Mouse (Mus musculus): ENCODE measurements around the gene Shmt2. TPM values are rescaled to one million over a fixed set of nuclear protein-coding genes. Genes with fewer than 3 reads are reported as not detected.

Gene Shmt2
- polyA plus RNA-seq (2016; fragmentation: Nextera tagmentation; extraction: Ambion mirVana) = 107 and 121 TPM in 2 replicates

GRCm38 (mm10) chr10:127522088-127522581 is at the start of gene Shmt2:
Gene Shmt2, minus strand, starts transcription at chr10:127522444.
- peaks cover 83% of the 10 kb centered on the region for H3K27me3 ChIP-seq (ENCODE audit: low read depth, poor library complexity, severe bottlenecking)
- H3K9me3 ChIP-seq (replicated peaks) = peaks cover 15% of the 10 kb centered on the region; the same call in 1 of the 2 replicates
- H3K4me1 ChIP-seq = peaks cover 70% of the 10 kb centered on the region
- H3K36me3 ChIP-seq = peaks cover 38% of the 10 kb centered on the region
- peak within 1 kb of the TSS; percentile 69 for H3K4me3 ChIP-seq
- DNase-seq (ENCODE audit: low spot score) = peak; percentile 89
- under 1% methylated on average over 21 of the region's 21 CpGs for WGBS
- peak within 1 kb of the TSS; percentile 83 for H3K27ac ChIP-seq (replicated peaks)

- no peak overlapping the region for H3K4me3 ChIP-seq
- DNase-seq (ENCODE audit: low spot score) = no peak
- no peaks in the 10 kb centered on the region for H3K9me3 ChIP-seq (replicated peaks)
- peaks cover 94% of the 10 kb centered on the region for H3K36me3 ChIP-seq
- 93% methylated on average over 17 of the region's 17 CpGs for WGBS
- H3K4me1 ChIP-seq = no peaks in the 10 kb centered on the region
- H3K27me3 ChIP-seq (ENCODE audit: low read depth, poor library complexity, severe bottlenecking) = no peaks in the 10 kb centered on the region
- H3K27ac ChIP-seq (replicated peaks) = no peak overlapping the region
These were observed 48.8 kb upstream of the Shmt2 start for GRCm38 (mm10) chr10:127570937-127571641.

- Histone ChIP-seq H3K4me3 (no peak overlapping the region), H3K9me3 (replicated peaks) (no peaks in the 10 kb centered on the region), H3K27ac (replicated peaks) (no peak overlapping the region), H3K27me3 (ENCODE audit: low read depth, poor library complexity, severe bottlenecking) (no peaks in the 10 kb centered on the region), H3K4me1 (no peaks in the 10 kb centered on the region), H3K36me3 (peaks cover 93% of the 10 kb centered on the region)
- DNase-seq (ENCODE audit: low spot score) = no peak
- 88% methylated on average over 6 of the region's 6 CpGs for WGBS
These were observed 48.1 kb upstream of the Shmt2 start for GRCm38 (mm10) chr10:127570384-127570783.

- Histone ChIP-seq H3K27me3 (ENCODE audit: low read depth, poor library complexity, severe bottlenecking) (no peaks in the 10 kb centered on the region), H3K9me3 (replicated peaks) (no peaks in the 10 kb centered on the region), H3K27ac (replicated peaks) (no peak overlapping the region), H3K36me3 (peaks cover 91% of the 10 kb centered on the region), H3K4me1 (no peaks in the 10 kb centered on the region), H3K4me3 (no peak overlapping the region)
- DNase-seq (ENCODE audit: low spot score) = peak; percentile 82
- WGBS = 41% methylated on average over 3 of the region's 3 CpGs
These were observed 47.2 kb upstream of the Shmt2 start for GRCm38 (mm10) chr10:127569450-127569849.

DNA sequence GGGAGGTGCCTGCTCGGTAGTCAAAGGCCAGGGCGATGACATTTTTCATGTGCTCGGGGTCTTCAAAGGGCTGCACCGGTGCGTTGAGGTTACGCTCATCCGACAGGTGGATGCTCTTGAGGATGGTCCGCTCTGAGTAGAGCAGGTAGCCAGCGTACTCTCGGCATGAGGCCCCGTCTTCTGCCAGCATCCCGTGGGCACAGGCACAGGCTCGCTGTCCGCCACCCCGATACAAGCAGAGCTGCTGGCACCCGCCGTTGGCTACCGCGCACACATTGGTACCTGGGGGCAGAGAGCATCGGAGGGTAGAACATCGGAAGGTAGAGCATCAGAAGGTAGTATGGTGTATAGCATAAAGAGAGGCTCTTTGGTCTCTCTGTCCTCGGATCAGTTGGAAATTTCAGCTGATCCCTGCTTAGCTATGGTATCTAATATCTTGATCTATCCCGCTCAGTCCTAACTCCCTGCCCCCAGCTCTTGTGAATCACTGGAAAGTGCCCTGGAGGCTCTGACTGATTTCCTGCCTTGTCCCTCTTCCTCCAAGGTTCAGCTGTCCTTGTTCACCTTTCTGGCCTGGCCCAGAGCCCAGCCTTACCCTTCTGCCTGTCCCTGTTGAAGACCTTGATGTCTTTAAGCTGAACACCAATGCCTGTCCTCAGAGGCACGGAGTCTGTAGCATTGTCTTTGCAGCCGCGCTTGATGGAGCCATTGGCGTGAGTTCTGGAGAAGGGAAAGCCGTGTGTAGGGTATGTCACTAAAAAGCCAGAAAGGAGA is 44.5 kb upstream of the Shmt2 start:
- no peaks in the 10 kb centered on the region for H3K4me1 ChIP-seq
- 95% methylated on average over 28 of the region's 28 CpGs for WGBS
- no peak overlapping the region for H3K4me3 ChIP-seq
- H3K9me3 ChIP-seq (replicated peaks) = no peaks in the 10 kb centered on the region
- no peak overlapping the region for H3K27ac ChIP-seq (replicated peaks)
- no peaks in the 10 kb centered on the region for H3K27me3 ChIP-seq (ENCODE audit: low read depth, poor library complexity, severe bottlenecking)
- H3K36me3 ChIP-seq = peaks cover 91% of the 10 kb centered on the region
- no peak for DNase-seq (ENCODE audit: low spot score)

- no peak for DNase-seq (ENCODE audit: low spot score)
- Histone ChIP-seq H3K36me3 (peaks cover 95% of the 10 kb centered on the region), H3K27me3 (ENCODE audit: low read depth, poor library complexity, severe bottlenecking) (no peaks in the 10 kb centered on the region), H3K27ac (replicated peaks) (no peak overlapping the region), H3K9me3 (replicated peaks) (no peaks in the 10 kb centered on the region), H3K4me1 (no peaks in the 10 kb centered on the region), H3K4me3 (no peak overlapping the region)
- 67% methylated on average over 13 of the region's 13 CpGs for WGBS
These were observed 42.1 kb upstream of the Shmt2 start for GRCm38 (mm10) chr10:127564301-127564700.

DNA sequence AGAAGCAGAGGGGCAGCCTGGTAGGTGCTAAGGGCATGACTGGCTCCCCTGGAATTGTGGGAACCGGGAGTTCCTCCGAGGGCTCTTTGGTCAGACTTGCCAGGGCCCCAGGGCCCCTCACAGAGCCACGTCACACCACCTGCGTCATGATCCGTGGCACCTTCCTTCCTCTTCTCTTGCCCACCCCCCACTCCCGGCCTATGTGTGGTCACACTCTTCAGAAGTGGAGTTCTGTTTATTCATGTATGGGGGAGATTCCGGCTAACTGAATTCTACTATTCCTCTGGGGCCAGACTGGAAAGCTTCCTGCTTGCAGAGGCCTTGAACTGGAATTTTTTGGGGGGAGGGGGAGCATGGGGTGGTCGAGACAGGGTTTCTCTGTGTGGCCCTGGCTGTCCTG is 41.6 kb upstream of the Shmt2 start:
- Histone ChIP-seq H3K4me1 (no peaks in the 10 kb centered on the region), H3K9me3 (replicated peaks) (no peaks in the 10 kb centered on the region), H3K36me3 (peaks cover 95% of the 10 kb centered on the region), H3K27ac (replicated peaks) (no peak overlapping the region), H3K4me3 (no peak overlapping the region), H3K27me3 (ENCODE audit: low read depth, poor library complexity, severe bottlenecking) (no peaks in the 10 kb centered on the region)
- DNase-seq (ENCODE audit: low spot score) = no peak
- 80% methylated on average over 8 of the region's 8 CpGs for WGBS

- no peak overlapping the region for H3K4me3 ChIP-seq
- no peaks in the 10 kb centered on the region for H3K27me3 ChIP-seq (ENCODE audit: low read depth, poor library complexity, severe bottlenecking)
- H3K36me3 ChIP-seq = peaks cover 97% of the 10 kb centered on the region
- no peaks in the 10 kb centered on the region for H3K4me1 ChIP-seq
- no peak overlapping the region for H3K27ac ChIP-seq (replicated peaks)
- DNase-seq (ENCODE audit: low spot score) = no peak
- H3K9me3 ChIP-seq (replicated peaks) = peaks cover 6% of the 10 kb centered on the region; the same call in 1 of the 2 replicates
These were observed 38.9 kb upstream of the Shmt2 start for GRCm38 (mm10) chr10:127561145-127561544.

DNA sequence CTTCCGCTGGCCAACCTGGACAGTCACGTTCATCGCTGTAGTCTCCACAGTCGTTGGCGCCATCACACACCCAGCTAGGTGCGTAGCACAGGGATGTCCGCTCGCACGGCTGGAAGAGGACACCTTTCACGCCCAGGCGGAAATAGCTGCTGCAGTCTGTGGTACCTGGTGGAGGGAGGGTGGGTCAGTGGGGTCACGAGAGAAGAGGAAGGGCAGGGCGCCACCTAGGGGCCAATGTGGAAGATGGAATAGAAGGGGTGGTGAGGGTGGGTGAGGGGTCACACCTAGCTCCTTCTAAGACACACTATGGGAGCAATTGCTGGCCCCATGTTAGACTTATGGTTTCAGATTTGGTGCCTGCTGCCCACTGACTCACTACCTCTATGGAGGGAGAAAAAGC is 35.2 kb upstream of the Shmt2 start:
- peaks cover 100% of the 10 kb centered on the region for H3K36me3 ChIP-seq
- 91% methylated on average over 13 of the region's 13 CpGs for WGBS

DNA sequence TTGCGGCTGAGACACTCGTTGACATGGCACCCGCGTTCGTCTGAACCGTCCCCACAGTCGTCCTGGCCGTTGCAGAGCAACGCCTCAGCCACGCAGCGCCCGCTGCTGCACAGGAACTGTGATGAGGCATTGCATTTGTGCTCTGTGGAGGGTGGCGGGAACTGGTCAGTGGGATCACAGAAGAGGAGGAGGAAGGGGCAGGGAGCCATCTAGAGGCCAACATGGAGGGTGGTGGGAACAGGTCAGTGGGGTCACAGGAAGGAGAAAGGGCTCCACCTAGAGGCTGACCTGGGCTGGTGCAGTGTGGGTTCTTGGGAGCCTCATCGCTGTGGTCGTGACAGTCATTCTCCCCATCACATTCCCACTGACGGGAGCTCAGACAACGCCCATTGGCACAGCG is 33.5 kb upstream of the Shmt2 start:
- DNase-seq (ENCODE audit: low spot score) = peak; percentile 49
- H3K9me3 ChIP-seq (replicated peaks) = peaks cover 6% of the 10 kb centered on the region; the same call in 1 of the 2 replicates
- no peaks in the 10 kb centered on the region for H3K27me3 ChIP-seq (ENCODE audit: low read depth, poor library complexity, severe bottlenecking)
- no peak overlapping the region for H3K27ac ChIP-seq (replicated peaks)
- 66% methylated on average over 18 of the region's 18 CpGs for WGBS
- no peak overlapping the region for H3K4me3 ChIP-seq
- peaks cover 100% of the 10 kb centered on the region for H3K36me3 ChIP-seq
- no peaks in the 10 kb centered on the region for H3K4me1 ChIP-seq

More for the DNA sequence above, 35.2 kb upstream of the Shmt2 start:
- Histone ChIP-seq H3K27me3 (ENCODE audit: low read depth, poor library complexity, severe bottlenecking) (no peaks in the 10 kb centered on the region), H3K4me1 (no peaks in the 10 kb centered on the region), H3K4me3 (no peak overlapping the region), H3K9me3 (replicated peaks) (peaks cover 6% of the 10 kb centered on the region; the same call in 1 of the 2 replicates), H3K27ac (replicated peaks) (no peak overlapping the region)
- no peak for DNase-seq (ENCODE audit: low spot score)

DNA sequence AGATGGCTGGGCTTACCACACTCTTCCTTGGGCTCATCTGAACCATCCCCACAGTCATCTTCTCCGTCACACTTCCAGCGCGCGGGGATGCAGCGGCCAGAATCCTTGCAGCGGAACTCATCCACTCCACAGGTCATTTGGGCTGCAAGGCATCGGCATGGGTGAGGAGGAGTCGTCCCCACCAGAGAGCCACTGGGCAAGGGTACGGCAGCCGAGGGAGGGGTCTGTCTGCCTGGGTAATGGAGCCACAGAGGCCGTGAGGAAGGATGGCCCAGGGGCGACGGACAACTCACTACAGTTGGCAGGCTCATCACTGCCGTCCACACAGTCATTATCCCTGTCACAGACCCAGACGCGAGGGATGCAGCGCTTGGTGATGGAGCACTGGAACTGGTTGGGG is 27.6 kb upstream of the Shmt2 start:
- no peaks in the 10 kb centered on the region for H3K27me3 ChIP-seq (ENCODE audit: low read depth, poor library complexity, severe bottlenecking)
- 91% methylated on average over 17 of the region's 17 CpGs for WGBS
- H3K36me3 ChIP-seq = peaks cover 100% of the 10 kb centered on the region

GRCm38 (mm10) chr10:127548236-127548635 is 26.0 kb upstream of the Shmt2 start:
- WGBS = 94% methylated on average over 15 of the region's 15 CpGs
- no peak for DNase-seq (ENCODE audit: low spot score)
- Histone ChIP-seq H3K27ac (replicated peaks) (no peak overlapping the region), H3K4me1 (no peaks in the 10 kb centered on the region), H3K36me3 (peaks cover 100% of the 10 kb centered on the region), H3K9me3 (replicated peaks) (no peaks in the 10 kb centered on the region), H3K4me3 (no peak overlapping the region), H3K27me3 (ENCODE audit: low read depth, poor library complexity, severe bottlenecking) (no peaks in the 10 kb centered on the region)

More for the DNA sequence above, 27.6 kb upstream of the Shmt2 start:
- Histone ChIP-seq H3K9me3 (replicated peaks) (no peaks in the 10 kb centered on the region), H3K4me1 (no peaks in the 10 kb centered on the region), H3K4me3 (no peak overlapping the region), H3K27ac (replicated peaks) (no peak overlapping the region)
- no peak for DNase-seq (ENCODE audit: low spot score)

DNA sequence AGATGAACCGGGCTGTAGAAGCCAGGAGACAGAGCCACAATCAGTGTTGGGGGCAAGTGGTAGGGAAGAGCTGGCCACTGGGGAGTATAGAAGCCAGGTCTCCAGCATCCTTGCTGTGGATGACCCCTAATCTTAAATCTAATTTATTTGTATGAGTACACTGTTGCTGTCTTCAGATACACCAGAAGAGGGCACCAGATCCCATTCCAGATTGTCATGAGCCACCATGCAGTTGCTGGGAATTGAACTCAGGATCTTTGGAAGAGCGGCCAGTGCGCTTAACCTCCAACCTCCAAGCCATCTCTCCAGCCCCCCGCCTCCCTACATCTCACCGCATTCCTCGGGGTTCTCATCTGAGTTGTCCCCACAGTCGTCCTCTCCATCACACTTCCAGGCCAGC is 24.3 kb upstream of the Shmt2 start:
- no peak for DNase-seq (ENCODE audit: low spot score)
- H3K4me1 ChIP-seq = peaks cover 12% of the 10 kb centered on the region
- WGBS = 83% methylated on average over 7 of the region's 7 CpGs
- H3K27me3 ChIP-seq (ENCODE audit: low read depth, poor library complexity, severe bottlenecking) = no peaks in the 10 kb centered on the region
- no peaks in the 10 kb centered on the region for H3K9me3 ChIP-seq (replicated peaks)
- H3K27ac ChIP-seq (replicated peaks) = no peak overlapping the region
- H3K4me3 ChIP-seq = no peak overlapping the region
- H3K36me3 ChIP-seq = peaks cover 100% of the 10 kb centered on the region
